Mouse (Mus musculus) left cerebral cortex, postnatal 10 days (tissue): ENCODE measurements at regions not wholly inside any gene's neighbourhood (a gene's known extent, or its start where the extent isn't known, plus 50 kb on each side); places are given as distances from the start of the nearest gene placed in this dataset. TPM values are rescaled to one million over a fixed set of nuclear protein-coding genes. Genes with fewer than 3 reads are reported as not detected.

Source experiments
- DNase-seq, 2 experiments: peaks; one replicate each; pipeline ENCODE4 v3.0.0; 2021 to 2022; ENCODE audit warnings: low spot score in 2 of 2, mixed read lengths in 1 of 2; ENCODE audit errors: extremely low spot score in 1 of 2
- intact Hi-C: fragments of 180-260 bp; cut with DNase I; formaldehyde crosslinking; loops from one replicate; pipeline ENCODE4 v1.15.1; 2025
- microRNA-seq: library from miRNA; unstranded; fragments of <30 nt; microRNA quantifications from one replicate; pipeline ENCODE4 v1.2.0, GENCODE M21; 2022

- intact Hi-C loops = no loop called here
These were observed 792.2 kb upstream of the Got2 start for GRCm38 (mm10) chr8:96680416-96681027.

GRCm38 (mm10) chr8:96679510-96679909 is 791.2 kb upstream of the Got2 start:
- no peak for DNase-seq
- intact Hi-C loops = no loop called here

More at GRCm38 (mm10) chr8:96680416-96681027, 792.2 kb upstream of the Got2 start:
- peak; percentile 42 to 43 for DNase-seq

- DNase-seq = no peak
These were observed 786.4 kb upstream of the Got2 start for GRCm38 (mm10) chr8:96674703-96675102.

GRCm38 (mm10) chr8:96656495-96657279 is 768.3 kb upstream of the Got2 start:
- DNase-seq = no peak
- intact Hi-C loops = no loop called here

More at GRCm38 (mm10) chr8:96674703-96675102, 786.4 kb upstream of the Got2 start:
- intact Hi-C loops = no loop called here

- intact Hi-C loops = loop anchor here (5.0 kb wide), 1 partner anchor 1475 kb away; no protein-coding TSS in a partner anchor
- DNase-seq = no peak
These were observed 759.4 kb upstream of the Got2 start for GRCm38 (mm10) chr8:96647743-96648142.

Small RNA genes in the stretch of these regions (microRNA-seq; reads per million reads assigned to microRNA genes)
- gene Gm24132 = not detected
